Mouse (Mus musculus): ENCODE data around the gene Rasl11b.

GRCm38 (mm10) chr5:74188886-74189285 is 6.2 kb upstream of the Rasl11b start:
- TF ChIP-seq CTCF (IDR thresholded peaks at IDR 0.05) (no peak), EP300 (IDR thresholded peaks at IDR 0.05; ENCODE audit: insufficient read depth, low read depth, low read length) (no peak)
